Mouse (Mus musculus): ENCODE results near the gene Hmg20a.
A peak's percentile ranks its signal among the peaks of the same experiment; 100 is the strongest.
"Not testable (repeated sequence)": the region's sequence is repeated elsewhere in the genome, so short reads cannot be mapped to it uniquely, and the experiment has no call there.

Gene Hmg20a

GRCm38 (mm10) chr9:56417948-56418737 is at the start of gene Hmg20a, which contains the start of gene Peak1:
TSS of gene Hmg20a (plus strand) at chr9:56418609.
TSS of gene Peak1 (minus strand) at chr9:56418067.
- DNase-seq (ENCODE audit: low read depth) = peak; percentile 100

GRCm38 (mm10) chr9:56368814-56369213 is 49.6 kb upstream of the Hmg20a start:
- DNase-seq (ENCODE audit: low read depth) = no peak

GRCm38 (mm10) chr9:56370710-56371109 is 47.7 kb upstream of the Hmg20a start:
- peak; percentile 17 for DNase-seq (ENCODE audit: low read depth)

GRCm38 (mm10) chr9:56374401-56374800 is 44.0 kb upstream of the Hmg20a start:
- DNase-seq (ENCODE audit: low read depth) = no peak

- no peak for DNase-seq (ENCODE audit: low read depth)
These were observed 35.6 kb upstream of the Hmg20a start for GRCm38 (mm10) chr9:56382786-56383185.

- no peak for DNase-seq (ENCODE audit: low read depth)
These were observed 25.6 kb upstream of the Hmg20a start for GRCm38 (mm10) chr9:56392857-56393256.

GRCm38 (mm10) chr9:56396306-56396705 is 22.1 kb upstream of the Hmg20a start:
- no peak for DNase-seq (ENCODE audit: low read depth)

- DNase-seq (ENCODE audit: low read depth) = no peak
These were observed 13.8 kb upstream of the Hmg20a start for GRCm38 (mm10) chr9:56404619-56405018.

GRCm38 (mm10) chr9:56409928-56410327 is 8.5 kb upstream of the Hmg20a start:
- DNase-seq (ENCODE audit: low read depth) = no peak

- DNase-seq (ENCODE audit: low read depth) = peak; percentile 13
These were observed 5.7 kb upstream of the Hmg20a start for GRCm38 (mm10) chr9:56412716-56413115.

GRCm38 (mm10) chr9:56414322-56414721 is 4.1 kb upstream of the Hmg20a start:
- no peak for DNase-seq (ENCODE audit: low read depth)

- no peak for DNase-seq (ENCODE audit: low read depth)
These were observed 3.0 kb upstream of the Hmg20a start for GRCm38 (mm10) chr9:56415393-56415792.

- DNase-seq (ENCODE audit: low read depth) = no peak
These were observed 2.3 kb upstream of the Hmg20a start for GRCm38 (mm10) chr9:56415935-56416607.

GRCm38 (mm10) chr9:56417415-56417947 is 928 bp upstream of the Hmg20a start:
- peak; percentile 65 for DNase-seq (ENCODE audit: low read depth)

- peak; percentile 84 for DNase-seq (ENCODE audit: low read depth)
These were observed 380 bp downstream of the Hmg20a start for GRCm38 (mm10) chr9:56418738-56419239.

GRCm38 (mm10) chr9:56420236-56420635 is 1.8 kb downstream of the Hmg20a start:
- no peak for DNase-seq (ENCODE audit: low read depth)

GRCm38 (mm10) chr9:56420892-56421601 is 2.6 kb downstream of the Hmg20a start:
- DNase-seq (ENCODE audit: low read depth) = no peak

- no peak for DNase-seq (ENCODE audit: low read depth)
These were observed 3.6 kb downstream of the Hmg20a start for GRCm38 (mm10) chr9:56421991-56422390.

- no peak for DNase-seq (ENCODE audit: low read depth)
These were observed 6.5 kb downstream of the Hmg20a start for GRCm38 (mm10) chr9:56424861-56425260.

- no peak for DNase-seq (ENCODE audit: low read depth)
These were observed 17.6 kb downstream of the Hmg20a start for GRCm38 (mm10) chr9:56435821-56436526.

- not testable (repeated sequence) for DNase-seq (ENCODE audit: low read depth)
These were observed 19.0 kb downstream of the Hmg20a start for GRCm38 (mm10) chr9:56437300-56437892.

Measured in c-Kit-positive CD71-negative TER-119-negative erythroid progenitor cells, embryonic 14.5 days (primary cell).